Mouse (Mus musculus): ENCODE results near the gene Dock1. TPM values are rescaled to one million over a fixed set of nuclear protein-coding genes. Genes with fewer than 3 reads are reported as not detected.

The Dock1 gene
- total and polyA plus RNA-seq, 3 experiments, result not detected

- Histone ChIP-seq H3K4me1 (ENCODE audit: control insufficient read depth in 1 of 2, insufficient read depth in 2 of 2) (no peaks in the 10 kb centered on the region), H3K4me2 (ENCODE audit: insufficient read depth, low read depth, poor library complexity, severe bottlenecking) (no peak overlapping the region), H3K9me3 (replicated peaks; ENCODE audit: low read length) (peaks cover 79% of the 10 kb centered on the region), H3K27ac (ENCODE audit: insufficient read depth, low read depth) (no peak overlapping the region), H3K36me3 (replicated peaks in 1 of 2; ENCODE audit: control insufficient read depth in 1 of 2, insufficient read depth in 1 of 2, low read length in 1 of 2) (no peaks in the 10 kb centered on the region), H3K4me3 (replicated peaks in 1 of 3; ENCODE audit: low read depth in 2 of 3, low read length in 2 of 3, poor library complexity in 1 of 3) (no peak overlapping the region), H3K9ac (ENCODE audit: insufficient read depth, low read depth) (no peak overlapping the region), H3K79me2 (replicated peaks; ENCODE audit: control insufficient read depth, extremely low read depth, insufficient read depth, poor library complexity, severe bottlenecking) (no peaks in the 10 kb centered on the region), H3K27me3 (replicated peaks) (no peaks in the 10 kb centered on the region)
- in situ Hi-C loops (cut with MboI; ENCODE audit: low pct_ligation_motif_present, low pct_unique_long_range_greater_than_20kb, low sequenced_read_pairs), result no loop called here
- dilution Hi-C loops (cut with MboI; ENCODE audit: extremely low pct_ligation_motif_present, extremely low pct_unique_long_range_greater_than_20kb, low sequenced_read_pairs), result no loop called here
- TF ChIP-seq POLR2AphosphoS2 (IDR thresholded peaks at IDR 0.05; ENCODE audit: low read depth, low read length), result no peak
- DNase-seq (ENCODE audit: extremely low read depth), result no peak
Observed at GRCm38 (mm10) chr7:134726530-134727258, 56.2 kb downstream of the Dock1 start.

- DNase-seq (ENCODE audit: extremely low read depth), result no peak
- H3K4me1 ChIP-seq (ENCODE audit: control insufficient read depth in 1 of 2, insufficient read depth in 2 of 2), result no peaks in the 10 kb centered on the region
- no peaks in the 10 kb centered on the region for H3K27me3 ChIP-seq (replicated peaks)
- no peak overlapping the region for H3K4me3 ChIP-seq (replicated peaks in 1 of 3; ENCODE audit: low read depth in 2 of 3, low read length in 2 of 3, poor library complexity in 1 of 3)
- TF ChIP-seq NELFE (IDR thresholded peaks at IDR 0.05; ENCODE audit: low read depth, low read length) (no peak), ZNF384 (IDR thresholded peaks at IDR 0.05; ENCODE audit: low read depth, low read length) (no peak), GABPA (IDR thresholded peaks at IDR 0.05; ENCODE audit: insufficient replicate concordance, low read depth, low read length) (no peak), JUND (conservative IDR thresholded peaks at IDR 0.05; ENCODE audit: low read depth, low read length) (no peak), IRF4 (IDR thresholded peaks at IDR 0.05; ENCODE audit: low read depth, low read length) (no peak), KAT2A (IDR thresholded peaks at IDR 0.05; ENCODE audit: insufficient replicate concordance, low read length) (no peak), SMC3 (IDR thresholded peaks at IDR 0.05; ENCODE audit: low read depth, low read length) (no peak), BHLHE40 (IDR thresholded peaks at IDR 0.05; ENCODE audit: low read depth, low read length) (no peak), ELF1 (IDR thresholded peaks at IDR 0.05; ENCODE audit: low read depth, low read length) (no peak), HCFC1 (IDR thresholded peaks at IDR 0.05; ENCODE audit: low read depth, low read length) (no peak), RAD21 (IDR thresholded peaks at IDR 0.05; ENCODE audit: low read depth, low read length) (no peak), USF1 (IDR thresholded peaks at IDR 0.05; ENCODE audit: low read depth, low read length) (no peak), RCOR1 (conservative IDR thresholded peaks at IDR 0.05; ENCODE audit: low read depth, low read length) (no peak), SIN3A (IDR thresholded peaks at IDR 0.05; ENCODE audit: low read length) (no peak), MXI1 (IDR thresholded peaks at IDR 0.05; ENCODE audit: low read depth, low read length) (no peak), MAZ (IDR thresholded peaks at IDR 0.05; ENCODE audit: low read depth, low read length) (no peak), POLR2A (IDR thresholded peaks at IDR 0.05; ENCODE audit: low read depth, low read length) (no peak), NRF1 (IDR thresholded peaks at IDR 0.05; ENCODE audit: low read depth, low read length) (no peak), ZMIZ1 (IDR thresholded peaks at IDR 0.05; ENCODE audit: low read depth, low read length) (no peak), POLR2AphosphoS2 (IDR thresholded peaks at IDR 0.05; ENCODE audit: low read depth, low read length) (no peak)
- no peak overlapping the region for H3K4me2 ChIP-seq (ENCODE audit: insufficient read depth, low read depth, poor library complexity, severe bottlenecking)
- dilution Hi-C loops (cut with MboI; ENCODE audit: extremely low pct_ligation_motif_present, extremely low pct_unique_long_range_greater_than_20kb, low sequenced_read_pairs) (no loop called here), in situ Hi-C loops (cut with MboI; ENCODE audit: low pct_ligation_motif_present, low pct_unique_long_range_greater_than_20kb, low sequenced_read_pairs) (no loop called here)
- H3K79me2 ChIP-seq (replicated peaks; ENCODE audit: control insufficient read depth, extremely low read depth, insufficient read depth, poor library complexity, severe bottlenecking), result no peaks in the 10 kb centered on the region
- H3K9me3 ChIP-seq (replicated peaks; ENCODE audit: low read length), result peaks cover 83% of the 10 kb centered on the region
- no peak overlapping the region for H3K27ac ChIP-seq (ENCODE audit: insufficient read depth, low read depth)
- no peaks in the 10 kb centered on the region for H3K36me3 ChIP-seq (replicated peaks in 1 of 2; ENCODE audit: control insufficient read depth in 1 of 2, insufficient read depth in 1 of 2, low read length in 1 of 2)
- no peak overlapping the region for H3K9ac ChIP-seq (ENCODE audit: insufficient read depth, low read depth)
Observed at GRCm38 (mm10) chr7:134729348-134729747, 58.9 kb downstream of the Dock1 start.

All from CH12.LX (cell line).